Mouse (Mus musculus): ENCODE results near the gene Zfp488. TPM values are rescaled to one million over a fixed set of nuclear protein-coding genes. Genes with fewer than 3 reads are reported as not detected.

Zfp488 gene
- total RNA-seq (2023), result 0.14 and 0.35 TPM in 2 replicates

DNA sequence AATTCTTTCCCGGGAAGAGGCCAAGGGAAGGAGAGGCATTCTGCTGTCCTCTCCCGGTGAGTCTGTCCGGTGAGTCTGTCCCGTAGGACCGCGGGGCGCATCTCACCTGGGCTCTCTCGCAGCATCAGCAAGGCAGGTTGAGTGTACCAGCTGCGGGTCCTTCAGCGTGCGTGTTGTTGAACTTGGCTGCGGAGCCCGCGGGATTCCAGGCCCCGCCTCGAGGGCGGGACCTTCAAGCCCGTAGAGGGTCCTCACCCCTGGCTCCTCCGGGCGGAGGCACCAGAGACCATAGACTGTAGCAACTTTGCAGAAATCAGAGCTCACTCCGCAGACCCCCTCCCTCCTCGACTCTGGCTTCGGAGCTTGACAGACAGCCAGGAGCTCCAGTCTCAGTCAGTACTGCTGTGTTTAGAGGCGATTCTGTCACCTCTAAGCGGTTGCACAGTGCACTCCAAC lies at the start of gene Zfp488:
Gene Zfp488 (minus strand): TSS at position 161 of the 456 bp plus-strand sequence.

DNA sequence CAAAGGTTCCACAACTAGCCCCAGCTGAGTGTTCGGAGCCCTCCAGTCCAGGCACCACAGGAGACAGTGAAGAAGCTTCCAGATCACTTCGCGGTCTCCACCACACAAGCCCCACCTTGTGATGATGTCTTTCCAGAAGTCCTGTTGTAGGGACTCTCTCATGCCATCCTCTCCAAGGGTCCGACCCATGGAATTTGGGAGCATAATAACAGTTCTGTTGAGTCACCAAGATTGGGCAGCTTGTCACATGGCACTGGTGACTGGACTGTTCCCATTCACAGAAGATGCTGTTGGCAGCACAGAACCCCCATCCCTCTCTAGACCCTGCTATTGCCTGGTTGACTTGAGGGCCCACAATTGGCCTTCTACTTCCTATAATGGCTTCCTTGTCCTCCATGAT lies 37.8 kb upstream of the Zfp488 start, which contains the start of gene Gm5460:
Gene Gm5460 (plus strand): TSS at position 378 of the 400 bp plus-strand sequence.

DNA sequence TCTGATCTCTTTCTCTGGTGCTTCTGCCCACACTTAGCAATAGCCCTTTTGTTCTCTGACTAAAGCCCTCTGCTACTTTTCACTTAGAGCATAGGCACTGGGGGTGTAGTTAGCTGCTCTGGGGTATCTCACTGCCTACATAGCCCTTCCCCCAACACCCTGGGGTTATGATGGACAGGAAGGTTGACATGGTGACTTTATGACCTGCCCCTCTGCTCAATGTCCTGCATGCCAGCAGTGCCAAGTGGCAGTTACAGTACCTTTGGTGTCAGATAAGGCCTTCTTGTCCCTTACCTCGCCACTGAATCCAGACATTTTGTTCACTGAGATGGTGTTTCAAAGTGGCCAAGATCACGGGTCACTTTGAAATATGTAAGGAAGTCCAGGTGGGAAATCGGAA lies 36.5 kb upstream of the Zfp488 start, which contains the start of gene Gm30083:
Gene Gm30083 (minus strand): TSS at position 120 of the 400 bp plus-strand sequence.

DNA sequence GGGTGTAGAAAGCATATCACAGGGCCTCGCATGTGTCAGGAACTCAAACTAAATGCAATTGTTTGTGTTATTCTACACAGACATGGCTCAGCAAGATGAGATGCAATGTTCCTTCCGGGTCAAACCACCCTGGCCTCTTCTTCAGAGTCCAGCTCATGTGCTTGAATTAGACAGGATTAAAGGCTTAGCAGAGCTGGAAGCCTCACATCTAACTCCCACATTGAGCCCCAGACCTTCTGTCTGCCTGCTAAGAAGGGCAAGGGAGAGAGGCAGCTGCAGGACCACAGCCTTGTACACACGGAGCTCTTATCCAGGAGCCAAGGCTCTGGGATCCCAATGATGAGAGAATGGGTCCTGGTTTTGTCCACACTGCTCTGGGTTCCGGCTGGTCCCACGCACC lies 24.8 kb downstream of the Zfp488 start, which contains the start of gene Rbp3:
Gene Rbp3 (plus strand): TSS at position 243 of the 400 bp plus-strand sequence.

DNA sequence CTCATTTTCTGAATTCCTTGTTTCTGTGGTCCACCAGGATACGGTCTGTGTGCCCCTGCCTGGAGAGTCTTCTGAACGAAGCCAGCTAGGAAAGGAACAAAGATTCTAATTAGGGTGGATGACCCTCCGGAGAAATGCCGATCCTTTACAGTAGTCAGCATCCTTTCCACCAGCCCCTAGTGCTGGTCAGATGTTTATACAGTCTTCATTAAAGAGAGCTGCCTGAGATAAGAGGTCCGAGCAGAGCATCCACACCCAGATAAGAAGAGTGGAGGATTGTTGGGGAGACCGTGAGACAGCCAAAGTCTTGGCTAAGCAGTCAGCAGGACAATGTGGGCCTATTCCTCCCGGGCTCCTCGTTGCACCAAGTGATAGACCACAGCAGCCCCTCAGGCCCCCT lies 37.8 kb downstream of the Zfp488 start, which contains the start of gene Gdf2:
Gene Gdf2 (plus strand): TSS at position 301 of the 400 bp plus-strand sequence.

DNA sequence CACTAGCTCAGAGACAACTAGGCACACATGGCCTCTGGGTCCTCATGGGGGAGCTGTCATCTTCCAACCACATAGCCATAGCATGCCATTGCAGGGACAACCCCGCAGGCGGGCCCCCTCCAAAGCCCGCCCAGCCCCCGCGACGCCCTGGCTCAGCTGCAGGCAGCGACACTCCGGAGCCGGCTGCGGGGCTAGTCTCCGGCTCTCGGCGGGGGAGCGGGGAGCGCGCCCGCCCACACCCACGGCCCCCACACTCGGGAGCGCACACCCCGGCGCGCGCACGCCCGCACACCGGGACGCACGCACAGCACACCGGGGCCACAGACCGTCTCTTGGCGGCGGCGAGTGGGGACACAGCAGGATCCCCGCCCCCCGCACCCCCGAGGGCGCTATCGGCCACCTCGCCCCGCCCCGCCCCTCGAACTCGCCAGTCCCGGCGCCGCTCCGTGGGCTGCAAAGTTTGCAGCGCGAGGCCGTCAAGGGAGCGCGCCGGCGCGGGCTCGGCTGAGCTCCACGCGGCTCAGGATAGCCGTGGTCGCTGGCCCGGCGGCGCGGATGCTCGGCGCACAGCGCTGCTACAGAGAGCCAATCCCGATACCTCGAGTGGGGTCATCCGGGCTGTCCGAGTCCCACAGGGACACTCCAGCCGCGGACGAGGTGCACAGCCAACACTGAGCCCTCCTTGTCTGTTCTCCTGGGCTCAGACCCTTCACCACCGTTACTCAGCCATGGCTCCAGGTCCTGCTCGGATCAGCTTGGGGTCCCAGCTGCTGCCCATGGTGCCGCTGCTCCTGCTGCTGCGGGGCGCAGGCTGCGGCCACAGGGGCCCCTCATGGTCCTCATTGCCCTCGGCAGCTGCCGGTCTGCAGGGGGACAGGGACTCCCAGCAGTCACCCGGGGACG lies 55.1 kb downstream of the Zfp488 start, which contains the start of gene Gdf10:
Gene Gdf10 (plus strand): TSS at position 420 of the 903 bp plus-strand sequence.

Other genes with a start within 250 kb of the Zfp488 start
- gene Gdf10, start 55.2 kb downstream of the Zfp488 start, total RNA-seq (2023), result not detected in 2 replicates
- not detected in 2 replicates for gene Gdf2, start 37.7 kb downstream of the Zfp488 start, total RNA-seq (2023)
- gene Rbp3, start 24.8 kb downstream of the Zfp488 start, total RNA-seq (2023), result not detected in 2 replicates
- not detected in 2 replicates for gene Gm30083, start 36.4 kb upstream of the Zfp488 start, total RNA-seq (2023)
- not detected in 2 replicates for gene Gm5460, start 38.0 kb upstream of the Zfp488 start, total RNA-seq (2023)
- not detected in 2 replicates for gene Antxrl, start 73.9 kb upstream of the Zfp488 start, total RNA-seq (2023)
- gene Anxa8, start 107.2 kb upstream of the Zfp488 start, total RNA-seq (2023), result not detected in 2 replicates
- not detected in 2 replicates for gene A630023A22Rik, start 124.0 kb upstream of the Zfp488 start, total RNA-seq (2023)
- gene Npy4r, start 173.7 kb upstream of the Zfp488 start, total RNA-seq (2023), result not detected in 2 replicates
- gene Gprin2, start 222.9 kb upstream of the Zfp488 start, total RNA-seq (2023), result not detected in 2 replicates
- gene Syt15, start 240.8 kb upstream of the Zfp488 start, total RNA-seq (2023), result not detected in 2 replicates